Mouse (Mus musculus) c-Kit-positive CD71-negative TER-119-negative erythroid progenitor cells, embryonic 14.5 days (primary cell): ENCODE data around the gene Nampt.

Source experiments
- DNase-seq: peaks from one replicate; pipeline ENCODE4 v3.0.0-alpha.2; 2013; ENCODE audit warnings: low read depth

Gene Nampt

DNA sequence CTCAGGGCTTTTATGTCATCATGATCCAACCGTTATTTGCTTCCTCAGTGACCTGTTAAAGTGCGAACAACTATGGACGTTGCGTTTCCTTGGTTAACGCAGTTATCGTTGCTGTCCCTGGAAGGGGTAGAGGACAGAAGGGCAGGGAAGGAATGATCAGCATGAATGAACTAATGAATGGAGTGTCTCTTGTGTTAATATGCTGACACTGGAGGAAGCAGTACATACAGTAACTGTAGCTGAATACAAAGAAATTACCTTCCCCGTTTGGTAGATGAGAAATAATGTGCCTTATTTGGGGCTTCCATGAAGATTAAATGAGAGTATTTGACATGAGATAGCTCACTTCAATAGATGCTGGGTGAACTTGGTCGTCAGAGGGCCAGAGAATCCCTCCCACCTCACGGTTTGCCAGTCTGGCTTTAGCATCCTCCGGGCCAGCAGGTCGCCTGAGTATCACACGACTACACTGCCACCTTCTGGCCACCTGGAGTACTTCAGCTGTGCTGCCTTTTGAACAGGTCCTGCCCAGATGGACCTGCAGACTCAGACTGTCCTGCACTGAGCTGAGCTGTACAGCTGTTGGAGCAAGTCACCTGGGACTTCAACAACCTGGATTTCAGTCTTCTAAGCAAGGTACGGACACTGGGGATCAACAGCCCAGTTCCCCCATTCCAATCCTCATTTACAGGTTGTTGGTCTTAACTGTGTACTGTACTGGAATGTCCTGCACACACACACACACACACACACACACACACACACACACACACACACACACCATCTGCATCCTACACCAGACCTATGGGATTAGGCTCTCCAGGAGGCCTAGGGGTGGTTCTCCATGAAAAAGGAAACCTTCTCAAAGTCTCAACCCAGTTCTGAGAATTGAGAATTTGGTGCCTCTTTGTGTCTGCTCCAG is 78.1 kb downstream of the Nampt start:
- DNase-seq, result peak; percentile 63

GRCm38 (mm10) chr12:32901005-32901404 is 81.7 kb downstream of the Nampt start:
- DNase-seq, result no peak
